Mouse (Mus musculus): ENCODE data around the gene Hivep3.

Hivep3 gene

GRCm38 (mm10) chr4:119907106-119907505, 173.5 kb downstream of the Hivep3 start:
- DNase-seq (ENCODE audit: low read depth, low spot score), result no peak

GRCm38 (mm10) chr4:119911071-119911904, 177.7 kb downstream of the Hivep3 start:
- no peak for DNase-seq (ENCODE audit: low read depth, low spot score)

- no peak for DNase-seq (ENCODE audit: low read depth, low spot score)
Measured at GRCm38 (mm10) chr4:119912216-119912615, 178.6 kb downstream of the Hivep3 start.

GRCm38 (mm10) chr4:119914194-119914593, 180.6 kb downstream of the Hivep3 start:
- no peak for DNase-seq (ENCODE audit: low read depth, low spot score)

GRCm38 (mm10) chr4:119915069-119915468, 181.5 kb downstream of the Hivep3 start:
- no peak for DNase-seq (ENCODE audit: low read depth, low spot score)

- no peak for DNase-seq (ENCODE audit: low read depth, low spot score)
Measured at GRCm38 (mm10) chr4:119917502-119917901, 183.9 kb downstream of the Hivep3 start.

- no peak for DNase-seq (ENCODE audit: low read depth, low spot score)
Measured at GRCm38 (mm10) chr4:119919349-119919748, 185.8 kb downstream of the Hivep3 start.

- DNase-seq (ENCODE audit: low read depth, low spot score), result no peak
Measured at GRCm38 (mm10) chr4:119921022-119921717, 187.6 kb downstream of the Hivep3 start.

GRCm38 (mm10) chr4:119921723-119922266, 188.2 kb downstream of the Hivep3 start:
- DNase-seq (ENCODE audit: low read depth, low spot score), result no peak

- no peak for DNase-seq (ENCODE audit: low read depth, low spot score)
Measured at GRCm38 (mm10) chr4:119922945-119923344, 189.4 kb downstream of the Hivep3 start.

- DNase-seq (ENCODE audit: low read depth, low spot score), result no peak
Measured at GRCm38 (mm10) chr4:119923410-119923809, 189.8 kb downstream of the Hivep3 start.

GRCm38 (mm10) chr4:119925052-119925451, 191.5 kb downstream of the Hivep3 start:
- no peak for DNase-seq (ENCODE audit: low read depth, low spot score)

GRCm38 (mm10) chr4:119931923-119932322, 198.3 kb downstream of the Hivep3 start:
- DNase-seq (ENCODE audit: low read depth, low spot score), result no peak

- DNase-seq (ENCODE audit: low read depth, low spot score), result no peak
Measured at GRCm38 (mm10) chr4:119932549-119933257, 199.1 kb downstream of the Hivep3 start.

- DNase-seq (ENCODE audit: low read depth, low spot score), result no peak
Measured at GRCm38 (mm10) chr4:119934901-119935300, 201.3 kb downstream of the Hivep3 start.

- DNase-seq (ENCODE audit: low read depth, low spot score), result no peak
Measured at GRCm38 (mm10) chr4:119937876-119938275, 204.3 kb downstream of the Hivep3 start.

GRCm38 (mm10) chr4:119938518-119938917, 204.9 kb downstream of the Hivep3 start:
- DNase-seq (ENCODE audit: low read depth, low spot score), result no peak

GRCm38 (mm10) chr4:119939786-119940185, 206.2 kb downstream of the Hivep3 start:
- no peak for DNase-seq (ENCODE audit: low read depth, low spot score)

- no peak for DNase-seq (ENCODE audit: low read depth, low spot score)
Measured at GRCm38 (mm10) chr4:119946224-119946887, 212.8 kb downstream of the Hivep3 start.

- DNase-seq (ENCODE audit: low read depth, low spot score), result no peak
Measured at GRCm38 (mm10) chr4:119947232-119948162, 213.9 kb downstream of the Hivep3 start.
